10 mouse cellular contexts compared by ENCODE assay signal in the genomic region with DNA sequence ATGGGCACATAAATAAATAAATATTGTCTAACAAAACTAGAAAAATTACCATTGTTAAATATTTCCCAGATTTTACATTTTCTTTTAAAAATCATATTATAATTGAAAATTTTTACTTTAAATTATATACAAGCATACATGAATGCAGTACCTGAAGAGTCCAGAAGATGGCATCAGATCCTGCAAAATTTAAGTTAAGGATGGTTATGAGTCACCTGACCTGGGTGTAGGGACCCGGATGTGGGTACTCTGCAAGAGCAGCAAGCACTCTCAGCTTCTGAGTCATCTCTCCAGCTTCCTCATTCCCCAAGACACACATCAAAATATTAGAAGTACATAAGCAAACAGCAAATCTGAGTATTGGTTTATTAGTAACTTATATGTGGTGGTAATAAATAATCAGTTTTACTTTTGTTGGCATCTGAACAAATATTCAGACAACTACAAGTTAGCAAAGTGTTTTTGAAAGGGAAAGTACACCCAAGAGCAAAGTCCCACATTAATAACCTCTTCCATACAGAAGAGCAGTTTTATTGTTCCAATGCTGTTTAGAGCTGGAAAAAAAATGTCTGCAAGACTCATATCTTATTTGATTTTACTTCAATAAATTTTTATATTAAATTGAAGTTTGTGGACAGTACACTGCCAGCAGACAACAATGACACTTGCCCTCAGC. TPM values are rescaled to one million over a fixed set of nuclear protein-coding genes. Genes with fewer than 3 reads are reported as not detected.
DNase-seq lines count a peak whose midpoint lies in the region; ATAC-seq and TF ChIP-seq lines count a peak whose summit lies in the region.
"Had no signal": no experiment of that assay in that cellular context is flagged by ENCODE, and none has a peak within 500 bp of the region (broad histone marks: within the 10 kb centered on the region; RNA-seq: fewer than 3 reads in every experiment).

No protein-coding gene starts in this region.

- no peak overlapping the region for H3K4me2 ChIP-seq in midbrain, embryonic 13.5 days (replicated peaks)

- no peaks in the 10 kb centered on the region for H3K27me3 ChIP-seq in midbrain, embryonic 13.5 days

- no peak overlapping the region for H3K4me3 ChIP-seq in left cerebral cortex, adult 2 months
- no peak overlapping the region for H3K4me3 ChIP-seq in midbrain, embryonic 13.5 days (replicated peaks)

- TF ChIP-seq CTCF in left cerebral cortex, adult 2 months (IDR thresholded peaks at IDR 0.05), result peak; percentile 60

- no peak overlapping the region for H3K9ac ChIP-seq in midbrain, embryonic 13.5 days (replicated peaks)

- H3K4me1 ChIP-seq in midbrain, embryonic 13.5 days (replicated peaks), result no peaks in the 10 kb centered on the region

- intact Hi-C loops in left cerebral cortex, adult 2 months (cut with DNase I), result no loop called here
- intact Hi-C loops in left cerebral cortex, postnatal 4 days (cut with DNase I), result loop anchor here (10.0 kb wide), 1 partner anchor 393 kb away; no protein-coding TSS in a partner anchor

- WGBS in midbrain, embryonic 13.5 days, result 57% methylated on average over 1 of the region's 1 CpGs

- ATAC-seq in CD4-positive, CD25-positive, alpha-beta regulatory T cell, adult 4 months, result no peak
- no peak for ATAC-seq in midbrain, embryonic 13.5 days

- H3K36me3 ChIP-seq in midbrain, embryonic 13.5 days, result no peaks in the 10 kb centered on the region

- DNase-seq in CD4-positive, CD25-positive, alpha-beta regulatory T cell, adult 2 months (ENCODE audit: low read depth, low spot score), result peak; percentile 54
- no peak for DNase-seq in left cerebral cortex, adult 2 months (ENCODE audit: extremely low spot score in 1 of 2, low spot score in 2 of 2)
- no peak for DNase-seq in left cerebral cortex, postnatal 4 days
- DNase-seq in kidney, postnatal 25 days, result peak; percentile 33 to 46
- DNase-seq in thymus, postnatal 0 days (ENCODE audit: low spot score), result peak; percentile 54
- DNase-seq in cerebellum, adult 11 months, result no peak
- DNase-seq: heart, postnatal 4 days had no signal

- H3K27ac ChIP-seq in left cerebral cortex, adult 2 months, result no peak overlapping the region
- H3K27ac ChIP-seq in midbrain, embryonic 13.5 days, result no peak overlapping the region
- H3K27ac ChIP-seq: macrophage had no signal

- no peaks in the 10 kb centered on the region for H3K9me3 ChIP-seq in midbrain, embryonic 13.5 days

RNA-seq across cellular contexts. Expression of gene Il15, which starts 51.6 kb away (rescaled TPM):
- polyA plus RNA-seq in CD4-positive, CD25-positive, alpha-beta regulatory T cell, adult 4 months (2017; shearing (Covaris generic)), result under 1 TPM; 0.94 TPM
- total RNA-seq in left cerebral cortex, adult 2 months (2021), result 1 to 10 TPM in 1 of 2 experiments, under 1 TPM in 1; 0.94 to 1.5 TPM
- total RNA-seq in left cerebral cortex, postnatal 4 days (2021), result 1 to 10 TPM in 1 of 2 experiments, not detected in 1; 1.3 TPM
- 10.2 and 16.4 TPM in 2 replicates for polyA plus RNA-seq in thymus, postnatal 0 days (2015; fragmentation: Nextera tagmentation; extraction: Ambion mirVana)
- 0.84 and 1.3 TPM in 2 replicates for polyA plus RNA-seq in midbrain, embryonic 13.5 days (2015; fragmentation: Nextera tagmentation; extraction: Ambion mirVana)

Comparison
In these comparisons a context has a peak if more than half of its experiments do, and no peak if none do; other contexts are left out.
1. DNase-seq: peak in CD4-positive, CD25-positive, alpha-beta regulatory T cell, adult 2 months (single experiment), kidney, postnatal 25 days (2 of 2) and thymus, postnatal 0 days (single experiment); none in left cerebral cortex, adult 2 months (0 of 2), left cerebral cortex, postnatal 4 days (single experiment) and cerebellum, adult 11 months (single experiment).